Mouse (Mus musculus) c-Kit-negative CD71-positive TER-119-positive erythroid progenitor cells, embryonic 14.5 days (primary cell): ENCODE data around the gene Med11.
"Not testable (repeated sequence)": the region's sequence is repeated elsewhere in the genome, so short reads cannot be mapped to it uniquely, and the experiment has no call there.

Experiments
- DNase-seq: peaks from one replicate; pipeline ENCODE4 v3.0.0-alpha.2; 2013; ENCODE audit warnings: low read depth, low spot score

Med11 gene

GRCm38 (mm10) chr11:70447373-70447772, 4.3 kb upstream of the Med11 start:
- no peak for DNase-seq

DNA sequence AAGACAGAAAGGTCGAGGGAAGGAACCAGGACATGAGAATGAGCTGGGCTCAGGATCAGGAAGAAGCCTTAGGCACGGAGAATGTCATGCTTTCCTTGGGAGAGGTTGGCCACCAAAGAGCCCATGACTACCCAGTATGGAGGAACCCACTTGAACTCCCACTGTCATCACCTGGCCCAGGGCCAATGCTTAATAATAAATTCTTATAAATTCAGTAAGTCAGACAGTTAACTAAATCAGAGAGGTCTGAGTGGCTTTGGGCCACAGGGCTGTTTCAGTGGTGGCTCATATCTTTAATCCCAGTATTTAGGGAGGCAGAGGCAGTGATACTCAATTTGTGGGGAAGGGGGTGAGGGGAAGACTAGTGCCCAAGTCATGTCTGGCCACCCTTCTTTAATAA, 793 bp upstream of the Med11 start:
- DNase-seq: no peak

GRCm38 (mm10) chr11:70453261-70454044, 1.7 kb downstream of the Med11 start:
- DNase-seq: no peak

- no peak for DNase-seq
Observed at GRCm38 (mm10) chr11:70458688-70459600, 7.2 kb downstream of the Med11 start, which contains the start of gene Zmynd15. Zmynd15 (plus strand) TSS chr11:70459433.

- no peak for DNase-seq
Observed at GRCm38 (mm10) chr11:70459601-70460101, 7.9 kb downstream of the Med11 start, which contains the start of gene Cxcl16. Cxcl16 (minus strand) TSS chr11:70459984.

DNA sequence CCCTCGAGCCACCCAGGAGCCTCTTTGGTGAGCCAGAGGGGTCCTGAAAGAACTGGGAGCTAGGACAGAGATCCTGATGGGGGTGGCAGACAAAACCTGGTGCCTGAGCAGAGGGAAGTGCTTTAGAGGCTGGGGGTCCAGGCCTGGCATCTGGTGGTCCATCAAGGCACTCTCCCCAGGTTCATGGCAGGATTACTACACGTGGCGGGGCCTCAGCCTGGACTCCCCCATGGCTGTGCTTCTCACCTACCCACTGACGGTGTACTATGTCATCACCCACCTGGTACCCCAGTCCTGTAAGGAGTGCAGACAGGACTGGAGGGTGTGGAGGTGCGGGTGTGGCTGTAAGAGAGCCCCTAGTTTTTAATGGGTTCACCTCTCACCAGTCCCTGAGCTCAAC, 12.3 kb downstream of the Med11 start:
- DNase-seq: no peak

DNA sequence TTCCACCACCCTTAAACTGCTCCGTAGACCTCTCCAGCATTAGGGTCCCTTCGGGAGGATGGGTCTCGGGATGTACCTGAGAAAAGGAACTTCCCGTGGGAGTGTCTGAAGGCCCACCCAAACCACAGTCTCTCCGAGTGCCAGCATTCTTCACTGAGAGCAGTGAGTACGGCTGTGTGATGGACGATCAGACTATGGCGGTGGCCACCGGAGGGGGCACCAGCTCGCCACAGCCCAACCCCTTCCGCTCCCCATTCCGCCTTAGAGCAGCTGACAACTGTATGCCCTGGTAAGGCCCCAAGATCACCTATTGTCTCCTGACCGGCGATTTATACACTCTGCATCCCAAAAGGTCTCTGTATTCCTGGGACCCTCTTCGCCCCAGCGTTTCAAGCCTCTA, 13.5 kb downstream of the Med11 start:
- DNase-seq: no peak

GRCm38 (mm10) chr11:70465824-70466223, 14.1 kb downstream of the Med11 start:
- no peak for DNase-seq

DNA sequence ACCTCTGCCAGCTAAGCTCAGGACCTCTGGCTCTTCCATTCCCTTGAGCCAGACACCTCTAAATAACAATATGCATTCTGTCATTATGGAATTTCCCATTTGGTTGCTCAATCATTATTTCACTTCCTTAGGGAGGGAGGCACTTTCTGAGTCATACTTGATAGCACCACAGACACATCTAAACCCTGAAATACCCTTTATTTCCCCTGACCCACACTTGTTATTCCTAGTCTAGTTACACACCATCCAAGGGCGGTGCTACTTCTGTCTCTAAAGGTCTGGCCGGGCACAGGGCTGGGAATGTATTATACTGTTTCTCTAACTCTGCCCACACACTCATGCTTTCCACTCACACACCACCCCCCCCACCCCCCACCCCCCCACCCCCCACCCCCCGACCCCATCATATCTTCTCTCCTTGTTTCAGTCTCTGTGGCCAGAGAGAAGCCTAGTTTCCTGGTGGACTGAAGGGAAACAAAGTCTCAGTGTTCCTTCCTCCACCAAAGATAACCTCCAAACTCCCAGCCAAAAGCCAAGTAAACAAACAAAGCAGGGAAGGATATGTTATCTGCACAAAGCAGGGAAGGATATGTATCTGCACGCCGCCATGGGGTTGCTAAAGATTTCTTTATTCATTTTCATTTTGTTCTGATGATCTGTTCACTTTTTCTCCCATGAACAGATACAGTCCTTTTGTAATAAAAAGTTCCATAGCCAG, 16.3 kb downstream of the Med11 start:
- DNase-seq: no peak

DNA sequence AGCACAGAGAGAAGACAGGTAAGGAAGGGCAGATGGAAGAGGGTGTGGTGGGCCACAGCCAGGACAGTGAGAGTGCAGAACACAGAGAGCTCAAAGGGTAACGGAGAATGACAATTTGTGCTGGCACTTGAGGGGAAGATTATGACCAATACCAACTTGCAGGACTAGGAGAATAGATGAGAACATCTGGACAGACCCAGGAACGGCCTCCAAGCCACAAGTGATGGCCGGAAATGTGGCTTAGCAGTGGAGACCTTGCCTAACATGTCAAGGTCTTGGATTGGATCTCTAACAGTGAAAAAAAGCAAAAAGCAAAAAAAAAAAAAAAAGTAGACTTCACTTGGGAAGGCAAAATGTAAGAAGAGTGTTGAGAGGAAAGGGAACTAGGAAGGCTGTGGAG, 18.0 kb downstream of the Med11 start:
- DNase-seq: no peak

- no peak for DNase-seq
Observed at GRCm38 (mm10) chr11:70472716-70473115, 21.0 kb downstream of the Med11 start.

DNA sequence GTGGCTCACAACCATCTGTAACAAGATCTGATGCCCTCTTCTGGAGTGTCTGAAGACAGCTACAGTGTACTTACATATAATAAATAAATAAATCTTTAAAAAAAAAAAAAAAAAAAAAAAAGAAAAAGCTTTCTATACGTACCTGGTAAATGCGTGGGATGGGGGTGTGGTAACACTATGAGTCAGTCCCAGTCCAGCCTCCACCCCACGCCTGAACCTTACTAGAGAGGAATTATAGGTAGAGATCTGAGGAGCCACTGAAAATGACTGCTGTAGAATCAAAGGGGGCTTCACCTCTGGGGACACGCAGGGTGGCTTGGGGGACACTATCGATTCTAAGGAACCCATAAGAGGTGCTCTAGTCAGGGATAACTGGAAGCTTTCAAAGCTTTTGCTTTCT, 21.6 kb downstream of the Med11 start:
- DNase-seq: not testable (repeated sequence)

DNA sequence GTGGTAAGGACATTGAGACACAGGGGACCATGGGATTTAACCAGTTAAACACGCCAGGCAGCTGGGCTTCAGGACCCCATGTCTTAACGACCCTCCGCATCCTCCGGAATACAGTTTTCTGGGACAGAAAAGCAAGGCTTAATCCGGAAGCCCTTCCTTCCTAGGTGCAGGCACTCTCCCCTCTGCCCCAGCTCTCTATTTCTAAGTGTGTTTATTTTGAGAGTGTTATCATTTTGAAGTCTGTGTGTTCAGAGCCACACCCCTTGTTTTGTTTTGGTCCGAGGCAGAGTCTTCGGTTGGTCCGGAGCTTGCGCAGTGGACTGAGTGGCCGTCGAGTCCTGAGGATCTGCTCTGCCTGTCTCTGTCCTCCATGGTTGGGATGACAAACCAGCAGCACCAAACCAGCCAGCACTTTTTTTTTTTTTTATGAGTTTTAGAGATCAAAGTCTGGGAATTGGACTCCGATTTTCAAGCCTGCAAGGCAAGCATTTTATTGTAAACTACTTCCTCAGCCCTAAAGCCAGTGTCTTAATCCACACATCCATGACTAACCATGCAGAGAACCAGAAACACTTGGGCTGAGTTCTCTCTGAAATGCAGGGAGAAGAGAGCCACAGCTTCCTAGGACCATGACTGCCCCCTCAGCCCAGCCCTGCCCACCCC, 23.3 kb downstream of the Med11 start:
- DNase-seq: no peak

DNA sequence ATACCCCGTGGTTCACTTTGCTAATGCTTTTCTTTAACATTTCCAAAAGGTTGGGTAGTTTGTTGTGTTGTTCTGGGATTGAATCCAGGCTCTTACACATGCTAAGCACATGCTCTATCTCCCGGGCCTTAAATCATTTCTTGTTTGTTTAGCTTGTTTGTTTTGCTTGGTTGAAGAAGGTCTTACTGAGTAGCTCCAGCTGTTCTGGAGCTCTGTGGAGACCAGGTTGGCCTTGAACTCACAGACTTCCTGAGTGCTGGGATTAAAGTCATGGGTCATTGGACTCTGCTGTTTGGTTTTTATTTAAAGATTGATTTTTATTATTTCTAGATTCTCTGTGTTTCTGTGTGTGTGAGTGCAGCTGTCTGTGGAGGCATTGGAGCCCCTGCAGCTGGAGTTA, 33.8 kb downstream of the Med11 start:
- DNase-seq: no peak

GRCm38 (mm10) chr11:70487816-70488215, 36.1 kb downstream of the Med11 start:
- DNase-seq: no peak

GRCm38 (mm10) chr11:70489138-70489537, 37.4 kb downstream of the Med11 start:
- DNase-seq: no peak

- DNase-seq: no peak
Observed at GRCm38 (mm10) chr11:70489684-70490083, 38.0 kb downstream of the Med11 start.

GRCm38 (mm10) chr11:70499566-70500475, 48.1 kb downstream of the Med11 start:
- DNase-seq: no peak

- DNase-seq: no peak
Observed at GRCm38 (mm10) chr11:70500476-70500812, 48.7 kb downstream of the Med11 start.

DNA sequence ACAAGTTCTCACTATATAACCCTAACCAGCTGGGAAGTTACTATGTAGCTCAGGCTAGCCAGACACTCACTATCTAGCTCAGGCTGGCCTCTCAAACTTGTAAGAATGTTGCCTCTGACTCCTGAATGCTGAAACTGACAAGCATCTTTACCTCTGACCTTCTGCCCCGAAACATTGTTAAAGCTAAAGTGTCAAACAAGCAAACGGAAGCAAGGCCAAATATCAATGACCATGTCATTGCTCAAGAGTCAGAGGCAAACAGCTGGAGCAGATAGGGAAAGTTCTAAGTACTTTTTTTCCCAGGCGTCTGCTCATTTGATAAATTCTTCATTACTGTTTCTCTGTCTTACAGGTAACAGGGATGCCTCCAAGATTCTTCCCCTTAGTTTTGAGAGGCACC, 50.3 kb downstream of the Med11 start:
- DNase-seq: no peak
